Mouse (Mus musculus) intestine, embryonic 16.5 days (tissue): ENCODE measurements around the gene Acad12. TPM values are rescaled to one million over a fixed set of nuclear protein-coding genes. Genes with fewer than 3 reads are reported as not detected.
A peak's percentile ranks its signal among the peaks of the same experiment; 100 is the strongest.

Source experiments
- ATAC-seq: fragments of 200-750 bp; cut with Nextera tagmentation; 2 replicates; pipeline ENCODE4 v1.8.0; 2017; ENCODE audit warnings: moderate TSS enrichment, moderate library complexity
- H3K27ac ChIP-seq: fragments of 300-500 bp; sonication (generic); 2 replicates; pipeline ENCODE4 v1.5.1; 2014; ENCODE audit warnings: mild to moderate bottlenecking, low read length
- H3K27me3 ChIP-seq: fragments of 300-500 bp; sonication (generic); replicated peaks from 2 replicates; pipeline ENCODE4 v1.6.1; 2014; ENCODE audit warnings: low read length, control low read depth, mixed read lengths; ENCODE audit not compliant: control insufficient read depth, insufficient read depth
- H3K36me3 ChIP-seq: fragments of 300-500 bp; sonication (generic); 2 replicates; pipeline ENCODE4 v1.6.1; 2014; ENCODE audit warnings: low read length, control low read depth; ENCODE audit not compliant: control insufficient read depth, insufficient read depth
- H3K4me1 ChIP-seq: fragments of 300-500 bp; sonication (generic); 2 replicates; pipeline ENCODE4 v1.6.1; 2014; ENCODE audit warnings: low read length, control low read depth, mixed read lengths; ENCODE audit not compliant: control insufficient read depth, insufficient read depth
- H3K4me2 ChIP-seq: fragments of 300-500 bp; sonication (generic); 2 replicates; pipeline ENCODE4 v1.6.1; 2014; ENCODE audit warnings: low read depth, low read length, control low read depth
- H3K4me3 ChIP-seq: fragments of 300-500 bp; sonication (generic); 2 replicates; pipeline ENCODE4 v1.5.1; 2014; ENCODE audit warnings: mild to moderate bottlenecking, low read length
- H3K9ac ChIP-seq: fragments of 300-500 bp; sonication (generic); 2 replicates; pipeline ENCODE4 v1.6.1; 2014; ENCODE audit warnings: low read depth, low read length
- H3K9me3 ChIP-seq: fragments of 300-500 bp; sonication (generic); 2 replicates; pipeline ENCODE4 v1.6.1; 2016; ENCODE audit warnings: low read length, control low read depth; ENCODE audit not compliant: control insufficient read depth
- WGBS: fragments of 180-500 bp; shearing (Covaris S2); extraction: QIAGEN DNeasy Blood & Tissue Kit; methylation state at CpG from one replicate; pipeline ENCODE4 v1.1.7; 2014; 5-methylcytosine and 5-hydroxymethylcytosine counted together
- polyA plus RNA-seq: library from polyadenylated mRNA; unstranded; fragments of >200 nt; fragmentation: Nextera tagmentation; extraction: Ambion mirVana; gene quantifications from 2 replicates; pipeline ENCODE4 v1.2.1, GENCODE M21; 2015

The Acad12 gene
- polyA plus RNA-seq, 1 experiment from 2014 or later, result 4.5 TPM

DNA sequence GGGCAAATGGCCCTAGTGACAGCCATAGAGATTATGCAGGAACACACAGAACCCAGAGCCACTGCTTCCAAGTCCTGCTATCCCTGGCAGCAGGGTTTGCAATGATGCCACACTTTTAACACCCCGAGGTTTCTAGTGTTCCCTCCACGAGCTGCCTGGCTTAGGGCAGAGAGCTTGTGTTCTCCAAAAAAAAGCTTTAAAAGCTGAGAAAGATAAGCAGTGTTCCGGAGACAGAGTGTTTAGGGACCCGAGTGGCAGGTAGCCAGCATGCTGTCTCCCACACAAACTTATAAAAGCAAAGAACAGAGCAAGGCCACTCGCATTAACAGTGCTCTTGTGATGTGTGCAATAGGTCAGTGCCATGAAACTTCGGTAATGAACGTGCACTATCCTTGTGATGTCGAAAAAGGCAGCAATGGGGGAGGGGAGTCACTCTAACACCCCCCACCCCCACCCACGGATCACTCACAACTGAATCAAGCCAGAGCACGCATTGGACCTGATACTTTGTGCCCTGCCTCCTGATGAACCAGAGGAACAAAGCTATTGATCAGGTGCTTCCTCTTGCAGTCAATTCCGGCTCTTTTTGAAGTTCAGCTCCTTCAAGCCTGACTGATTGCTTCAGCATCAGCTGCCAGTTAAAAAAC is 27.2 kb downstream of the Acad12 start:
- H3K9ac ChIP-seq, result no peak overlapping the region
- H3K4me3 ChIP-seq, result no peak overlapping the region
- H3K4me2 ChIP-seq, result peak overlapping the region; percentile 92
- no peak for ATAC-seq
- peaks cover 29% of the 10 kb centered on the region for H3K4me1 ChIP-seq
- H3K36me3 ChIP-seq, result no peaks in the 10 kb centered on the region
- no peak overlapping the region for H3K27ac ChIP-seq
- no peaks in the 10 kb centered on the region for H3K9me3 ChIP-seq
- no peaks in the 10 kb centered on the region for H3K27me3 ChIP-seq
- 72% methylated on average over 11 of the region's 11 CpGs for WGBS

DNA sequence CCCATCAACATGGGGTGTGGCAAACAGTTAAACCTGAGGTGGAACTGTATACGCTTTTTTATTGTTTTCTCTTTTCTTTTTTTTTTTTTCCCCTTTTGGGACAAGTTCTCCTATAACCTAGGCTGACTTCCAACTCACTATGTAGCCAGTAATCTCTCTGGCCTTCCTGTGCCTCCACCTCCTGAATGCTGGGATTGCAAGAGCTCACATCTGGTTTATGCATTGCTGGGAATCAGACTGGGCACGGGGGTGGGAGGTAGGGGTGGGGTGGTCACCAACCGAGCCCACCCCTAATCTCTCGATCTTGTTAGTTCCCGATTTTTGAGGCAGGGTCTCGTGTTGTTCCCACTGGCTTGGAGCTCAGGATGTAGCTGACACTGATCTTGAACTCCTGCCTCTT is 28.8 kb downstream of the Acad12 start:
- no peaks in the 10 kb centered on the region for H3K36me3 ChIP-seq
- no peaks in the 10 kb centered on the region for H3K27me3 ChIP-seq
- H3K4me1 ChIP-seq, result peaks cover 26% of the 10 kb centered on the region
- no peak overlapping the region for H3K4me3 ChIP-seq
- WGBS, result 81% methylated on average over 6 of the region's 6 CpGs
- no peak overlapping the region for H3K4me2 ChIP-seq
- H3K27ac ChIP-seq, result no peak overlapping the region
- no peaks in the 10 kb centered on the region for H3K9me3 ChIP-seq
- no peak for ATAC-seq
- H3K9ac ChIP-seq, result no peak overlapping the region

DNA sequence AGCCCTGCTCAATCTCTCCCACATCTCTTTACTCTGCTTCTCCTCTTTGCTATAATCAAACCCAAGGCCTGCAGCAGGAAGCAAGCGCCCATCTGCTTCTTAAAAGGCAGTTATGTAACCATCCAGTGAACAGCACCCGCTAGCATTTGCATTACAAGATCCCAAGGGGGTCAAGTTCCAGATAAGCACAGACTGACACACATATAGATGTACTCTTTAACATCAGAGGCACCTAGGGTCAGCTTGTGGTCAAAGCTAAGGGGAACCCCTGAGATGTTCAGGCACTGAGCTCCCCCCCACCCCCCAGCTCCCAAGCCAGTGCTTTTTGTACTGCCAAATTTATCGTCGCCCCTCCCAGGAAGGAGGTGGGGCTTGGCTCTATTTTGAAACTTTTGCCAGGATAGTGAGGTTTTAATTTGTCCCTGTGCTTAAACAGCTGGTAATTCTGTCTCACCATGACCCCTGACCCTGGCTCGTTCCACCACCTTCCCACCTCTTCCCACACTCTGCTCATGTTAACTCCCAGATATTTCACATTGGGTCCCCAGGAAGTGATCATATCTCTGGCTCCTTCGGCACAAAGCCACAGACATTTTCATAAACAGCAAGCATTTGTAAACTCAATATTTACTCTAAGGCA is 32.2 kb downstream of the Acad12 start:
- Histone ChIP-seq H3K4me1 (peaks cover 19% of the 10 kb centered on the region), H3K9ac (peak overlapping the region; percentile 34; the same call in 1 of the 2 replicates), H3K4me3 (no peak overlapping the region), H3K9me3 (no peaks in the 10 kb centered on the region), H3K27ac (peak overlapping the region; percentile 76), H3K4me2 (no peak overlapping the region), H3K27me3 (no peaks in the 10 kb centered on the region), H3K36me3 (no peaks in the 10 kb centered on the region)
- 50% methylated on average over 6 of the region's 6 CpGs for WGBS
- ATAC-seq, result no peak

DNA sequence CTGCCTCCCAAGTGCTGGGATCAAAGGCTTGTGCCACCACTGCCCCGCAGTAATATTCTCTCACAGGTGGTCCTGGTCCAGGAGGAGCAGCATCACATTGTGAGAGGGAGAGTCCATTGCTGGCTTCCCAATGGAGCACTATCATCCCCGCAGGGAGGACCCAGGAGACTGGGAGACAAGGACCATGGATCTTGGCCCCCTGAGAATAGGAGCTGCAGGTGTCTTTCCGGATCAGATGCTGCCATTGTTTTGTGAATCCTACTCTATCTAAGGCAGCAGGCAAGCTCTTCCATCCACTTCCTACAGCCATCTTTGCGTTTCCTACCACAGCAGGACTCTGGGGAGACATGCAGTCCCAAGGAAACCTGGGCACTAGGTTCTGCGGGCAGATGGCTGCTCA is 33.0 kb downstream of the Acad12 start:
- no peak overlapping the region for H3K4me2 ChIP-seq
- no peaks in the 10 kb centered on the region for H3K27me3 ChIP-seq
- no peaks in the 10 kb centered on the region for H3K36me3 ChIP-seq
- H3K9me3 ChIP-seq, result no peaks in the 10 kb centered on the region
- no peak for ATAC-seq
- H3K4me1 ChIP-seq, result peaks cover 16% of the 10 kb centered on the region
- H3K4me3 ChIP-seq, result no peak overlapping the region
- WGBS, result 94% methylated on average over 5 of the region's 5 CpGs
- peak overlapping the region; percentile 76 for H3K27ac ChIP-seq
- H3K9ac ChIP-seq, result no peak overlapping the region

DNA sequence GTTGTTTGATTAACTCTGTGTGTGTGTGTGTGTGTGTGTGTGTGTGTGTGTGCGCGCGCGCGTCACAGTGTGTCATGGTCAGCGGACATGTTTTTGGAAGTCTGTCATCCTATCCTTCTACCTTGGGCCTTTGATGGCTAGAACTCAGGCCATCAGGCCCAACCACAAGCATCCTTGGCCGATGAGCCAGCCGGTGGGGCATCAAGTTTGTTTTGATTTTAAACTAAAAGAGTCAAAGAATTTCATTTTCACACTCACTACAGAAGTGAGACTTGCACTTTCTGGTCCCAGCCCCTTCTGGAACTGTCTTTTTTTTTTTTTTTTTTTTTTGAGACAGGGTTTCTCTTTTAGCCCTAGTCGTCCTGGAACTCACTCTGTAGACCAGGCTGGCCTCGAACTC is 33.7 kb downstream of the Acad12 start:
- no peak overlapping the region for H3K27ac ChIP-seq
- H3K27me3 ChIP-seq, result no peaks in the 10 kb centered on the region
- no peak overlapping the region for H3K4me2 ChIP-seq
- H3K9ac ChIP-seq, result no peak overlapping the region
- no peaks in the 10 kb centered on the region for H3K9me3 ChIP-seq
- H3K4me1 ChIP-seq, result peaks cover 16% of the 10 kb centered on the region
- 93% methylated on average over 10 of the region's 10 CpGs for WGBS
- no peaks in the 10 kb centered on the region for H3K36me3 ChIP-seq
- no peak for ATAC-seq
- H3K4me3 ChIP-seq, result no peak overlapping the region

DNA sequence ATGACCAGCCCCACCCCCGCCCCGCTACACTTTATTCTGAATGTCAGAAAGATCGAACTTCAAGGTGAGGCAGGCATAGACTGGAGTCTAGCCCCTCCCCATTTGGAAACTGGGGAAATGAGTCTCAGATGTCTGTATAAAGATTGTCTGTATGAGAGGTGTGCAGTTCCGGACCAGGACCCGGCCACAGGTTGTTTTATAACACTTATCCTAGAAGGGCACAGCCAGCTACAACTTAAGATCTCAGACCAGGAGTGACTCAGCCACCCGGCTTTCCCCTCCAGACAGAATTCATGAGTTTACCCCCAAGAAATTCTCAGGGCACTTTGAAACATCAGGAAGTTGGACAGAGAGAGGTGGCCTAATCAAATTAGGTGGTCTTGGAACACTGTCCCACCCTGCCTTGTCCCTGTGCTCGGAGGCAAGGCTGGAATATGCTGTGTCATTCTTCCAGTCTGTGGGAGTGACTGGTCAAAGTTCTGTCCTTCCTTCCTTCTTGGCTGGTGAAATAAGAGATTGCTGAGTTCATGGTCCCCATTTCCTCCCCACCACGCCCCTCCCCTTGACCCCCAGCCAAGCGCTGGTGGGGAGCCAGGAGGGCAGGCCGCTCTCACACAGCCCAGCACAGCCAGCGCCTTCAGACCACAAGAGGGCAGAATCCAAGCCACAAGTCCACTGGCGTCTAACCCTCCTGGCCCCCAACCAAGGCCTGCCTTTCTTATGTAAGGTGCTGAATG is 34.8 kb downstream of the Acad12 start:
- Histone ChIP-seq H3K9ac (no peak overlapping the region), H3K9me3 (no peaks in the 10 kb centered on the region), H3K4me1 (peaks cover 16% of the 10 kb centered on the region), H3K4me2 (peak overlapping the region; percentile 30; the same call in 1 of the 2 replicates), H3K4me3 (no peak overlapping the region), H3K36me3 (peaks cover 3% of the 10 kb centered on the region; the same call in 1 of the 2 replicates), H3K27ac (peak overlapping the region; percentile 77), H3K27me3 (no peaks in the 10 kb centered on the region)
- peak; percentile 95 for ATAC-seq
- WGBS, result 42% methylated on average over 12 of the region's 12 CpGs

DNA sequence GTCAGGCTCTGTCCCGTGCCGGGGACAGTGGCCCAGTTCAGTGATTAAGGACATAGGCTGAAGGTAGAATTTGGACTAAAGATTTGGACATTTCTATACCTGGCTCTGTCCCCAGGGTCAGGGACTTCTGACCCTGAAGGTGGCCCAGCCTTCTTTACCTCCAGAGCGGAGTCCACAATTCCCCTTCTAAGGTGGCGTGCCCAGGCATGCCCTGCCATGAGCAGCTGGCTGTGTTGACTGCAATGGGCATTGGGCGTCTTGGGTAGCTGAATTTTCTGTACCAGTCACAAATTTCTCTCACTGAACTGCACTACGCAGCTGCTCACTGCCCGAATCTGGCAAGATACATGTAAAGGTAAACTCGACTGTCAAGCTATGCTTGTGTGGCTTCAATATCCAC is 36.8 kb downstream of the Acad12 start:
- no peak overlapping the region for H3K27ac ChIP-seq
- no peak overlapping the region for H3K4me3 ChIP-seq
- no peaks in the 10 kb centered on the region for H3K27me3 ChIP-seq
- peaks cover 16% of the 10 kb centered on the region for H3K4me1 ChIP-seq
- 90% methylated on average over 8 of the region's 8 CpGs for WGBS
- no peak overlapping the region for H3K4me2 ChIP-seq
- no peaks in the 10 kb centered on the region for H3K9me3 ChIP-seq
- no peak overlapping the region for H3K9ac ChIP-seq
- ATAC-seq, result no peak
- peaks cover 5% of the 10 kb centered on the region; the same call in 1 of the 2 replicates for H3K36me3 ChIP-seq

DNA sequence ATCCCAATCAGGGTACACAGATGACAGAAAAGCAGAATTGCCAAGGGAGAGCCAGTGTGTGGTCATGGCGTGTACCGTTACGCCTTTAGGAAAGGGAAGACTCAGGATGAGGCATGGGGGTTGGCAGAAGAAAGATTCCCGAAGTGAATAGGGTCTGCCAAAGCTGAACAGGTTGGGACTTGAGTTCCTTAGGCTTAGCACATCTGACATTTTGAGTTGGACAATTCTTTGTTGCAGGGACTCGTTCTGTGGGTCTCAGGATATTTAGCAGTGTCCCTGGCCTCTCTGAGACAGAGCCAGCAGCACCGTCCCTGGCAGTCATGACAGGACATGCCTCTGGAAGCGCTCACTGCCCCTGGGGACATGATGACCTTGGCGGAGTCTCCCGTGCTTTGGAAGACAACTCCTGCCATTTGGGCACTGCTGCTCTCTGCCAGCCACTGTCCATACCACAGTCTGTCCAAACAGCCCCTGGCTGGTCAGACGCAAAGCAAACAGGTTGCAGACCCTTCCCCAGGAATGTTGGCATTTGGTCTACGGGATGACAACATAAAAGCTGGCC is 41.7 kb downstream of the Acad12 start:
- no peak overlapping the region for H3K9ac ChIP-seq
- no peaks in the 10 kb centered on the region for H3K4me1 ChIP-seq
- ATAC-seq, result no peak
- H3K36me3 ChIP-seq, result peaks cover 9% of the 10 kb centered on the region
- H3K27ac ChIP-seq, result no peak overlapping the region
- H3K4me3 ChIP-seq, result no peak overlapping the region
- WGBS, result 89% methylated on average over 11 of the region's 11 CpGs
- no peaks in the 10 kb centered on the region for H3K27me3 ChIP-seq
- no peaks in the 10 kb centered on the region for H3K9me3 ChIP-seq
- no peak overlapping the region for H3K4me2 ChIP-seq

DNA sequence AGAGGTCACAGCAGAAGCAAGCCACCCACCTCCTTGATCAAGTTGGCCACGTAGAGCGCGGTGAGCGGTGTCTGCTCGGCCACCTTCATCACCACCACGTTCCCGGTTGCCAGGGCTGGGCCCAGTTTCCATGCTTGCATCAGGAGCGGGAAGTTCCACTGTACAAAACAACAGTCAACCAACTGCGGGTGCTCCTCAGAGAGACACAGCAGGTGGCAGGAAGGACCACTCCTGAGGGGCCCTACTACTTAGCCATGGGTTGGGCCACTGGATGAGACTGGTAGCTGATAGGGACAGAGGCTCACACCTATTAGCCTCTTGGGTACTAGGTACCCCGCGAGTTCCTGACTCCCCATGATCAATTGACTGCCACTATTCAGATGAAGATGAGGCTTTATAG is 42.9 kb downstream of the Acad12 start:
- no peak for ATAC-seq
- WGBS, result 92% methylated on average over 11 of the region's 11 CpGs
- no peaks in the 10 kb centered on the region for H3K27me3 ChIP-seq

More for the DNA sequence above, 42.9 kb downstream of the Acad12 start:
- Histone ChIP-seq H3K4me1 (no peaks in the 10 kb centered on the region), H3K36me3 (peaks cover 9% of the 10 kb centered on the region), H3K9me3 (no peaks in the 10 kb centered on the region), H3K4me2 (no peak overlapping the region), H3K4me3 (no peak overlapping the region), H3K9ac (no peak overlapping the region), H3K27ac (no peak overlapping the region)
